Mouse (Mus musculus) liver, embryonic 14.5 days (tissue): ENCODE measurements around the gene Thoc6. TPM values are rescaled to one million over a fixed set of nuclear protein-coding genes. Genes with fewer than 3 reads are reported as not detected.

ENCODE experiments used
- ATAC-seq: fragments of 200-750 bp; cut with Nextera tagmentation; 2 replicates; pipeline ENCODE4 v1.8.0; 2017; ENCODE audit warnings: moderate number of reproducible peaks, mild to moderate bottlenecking, moderate library complexity; ENCODE audit not compliant: insufficient read depth
- DNase-seq, 3 experiments: peaks; one replicate each; pipeline ENCODE4 v3.0.0-alpha.2; 2012 to 2013; ENCODE audit warnings: low read depth in 3 of 3, low spot score in 3 of 3
- H3K27ac ChIP-seq: fragments of 300-500 bp; sonication (generic); 2 replicates; pipeline ENCODE4 v1.5.1; 2014; ENCODE audit warnings: moderate library complexity, mild to moderate bottlenecking, control low read depth, inconsistent platforms
- H3K27me3 ChIP-seq: fragments of 300-500 bp; sonication (generic); 2 replicates; pipeline ENCODE4 v1.6.1; 2014; ENCODE audit warnings: mild to moderate bottlenecking, low read length, moderate library complexity; ENCODE audit not compliant: control insufficient read depth, insufficient read depth
- H3K36me3 ChIP-seq: fragments of 300-500 bp; sonication (generic); replicated peaks from 2 replicates; pipeline ENCODE4 v1.6.1; 2014; ENCODE audit warnings: low read depth; ENCODE audit not compliant: control insufficient read depth, insufficient read depth
- H3K4me1 ChIP-seq, 2 experiments: fragments of 200-500 bp in 1 of 2; fragments of 300-500 bp in 1 of 2; sonication (generic) in 1 of 2; replicated peaks; 2 replicates each; pipeline ENCODE4 v1.6.1; 2012 to 2014; ENCODE audit warnings: antibody characterized with exemption in 1 of 2, inconsistent platforms in 1 of 2, low read length in 1 of 2; ENCODE audit not compliant: control insufficient read depth in 2 of 2, insufficient read depth in 2 of 2
- H3K4me2 ChIP-seq: fragments of 300-500 bp; sonication (generic); 2 replicates; pipeline ENCODE4 v1.6.1; 2014; ENCODE audit warnings: low read depth, mild to moderate bottlenecking, control low read depth, moderate library complexity
- H3K4me3 ChIP-seq, 2 experiments: fragments of 200-500 bp in 1 of 2; fragments of 300-500 bp in 1 of 2; sonication (generic) in 1 of 2; 2 replicates each; pipeline ENCODE4 v1.5.1; 2012 to 2014; ENCODE audit warnings: low read depth in 2 of 2, low read length in 2 of 2, mild to moderate bottlenecking in 2 of 2, control low read depth in 1 of 2, inconsistent platforms in 1 of 2, moderate library complexity in 1 of 2; ENCODE audit not compliant: insufficient read depth in 1 of 2
- H3K9ac ChIP-seq: fragments of 300-500 bp; sonication (generic); replicated peaks from 2 replicates; pipeline ENCODE4 v1.6.1; 2014; ENCODE audit warnings: mild to moderate bottlenecking, control low read depth, moderate library complexity
- H3K9me3 ChIP-seq: fragments of 300-500 bp; sonication (generic); 2 replicates; pipeline ENCODE4 v1.6.1; 2016; ENCODE audit warnings: low read length, mixed read lengths; ENCODE audit not compliant: control insufficient read depth
- CTCF ChIP-seq: IDR thresholded peaks from 2 replicates; pipeline ENCODE4 v1.5.1; 2016; ENCODE audit warnings: antibody characterized with exemption, low read depth, control low read depth
- EP300 ChIP-seq: IDR thresholded peaks from 2 replicates; pipeline ENCODE4 v1.6.1; 2016; ENCODE audit warnings: antibody characterized with exemption, low read depth
- WGBS: fragments of 180-500 bp; shearing (Covaris S2); extraction: QIAGEN DNeasy Blood & Tissue Kit; methylation state at CpG from one replicate; pipeline ENCODE4 v1.1.7; 2014; ENCODE audit not compliant: insufficient replicate concordance; 5-methylcytosine and 5-hydroxymethylcytosine counted together
- polyA plus RNA-seq, 2 experiments: library from polyadenylated mRNA; depleted of rRNA in 1 of 2; stranded (reverse) in 1 of 2; unstranded in 1 of 2; fragments of >200 nt; fragmentation: Nextera tagmentation in 1 of 2; extraction: Ambion mirVana in 1 of 2; gene quantifications; 2 replicates each; pipeline versions ENCODE4 v1.2.1 to v1.2.3; 2012 to 2014

The Thoc6 gene
- polyA plus RNA-seq, 2 experiments, result 17.2 to 21.5 TPM

- TF ChIP-seq CTCF (no peak), EP300 (no peak)
- 42% methylated on average over 7 of the region's 7 CpGs for WGBS
- no peak overlapping the region for H3K27ac ChIP-seq
- no peak overlapping the region for H3K4me2 ChIP-seq
- H3K36me3 ChIP-seq, result no peaks in the 10 kb centered on the region
- ATAC-seq (no peak), DNase-seq (no peak)
- no peak overlapping the region for H3K4me3 ChIP-seq
- H3K4me1 ChIP-seq, result no peaks in the 10 kb centered on the region
- no peak overlapping the region for H3K9ac ChIP-seq
- H3K9me3 ChIP-seq, result no peaks in the 10 kb centered on the region
- H3K27me3 ChIP-seq, result no peaks in the 10 kb centered on the region; the same call in 1 of the 2 replicates
Observed at GRCm38 (mm10) chr17:23620351-23620750, 53.3 kb downstream of the Thoc6 start.

Other genes with a start within 250 kb of the Thoc6 start
- not detected in 2 replicates for gene Vmn2r117, start 194.2 kb downstream of the Thoc6 start, polyA plus RNA-seq (2012; rRNA removed)
- gene Vmn2r117, start 194.2 kb downstream of the Thoc6 start, polyA plus RNA-seq (2014; fragmentation: Nextera tagmentation; extraction: Ambion mirVana), result not detected in 2 replicates
- 3.7 and 4.1 TPM in 2 replicates for gene Zfp213, start 109.6 kb downstream of the Thoc6 start, polyA plus RNA-seq (2012; rRNA removed)
- 4.1 and 4.8 TPM in 2 replicates for gene Zfp213, start 109.6 kb downstream of the Thoc6 start, polyA plus RNA-seq (2014; fragmentation: Nextera tagmentation; extraction: Ambion mirVana)
- 1.9 and 2.0 TPM in 2 replicates for gene Zfp13, start 74.4 kb downstream of the Thoc6 start, polyA plus RNA-seq (2012; rRNA removed)
- gene Zfp13, start 74.4 kb downstream of the Thoc6 start, polyA plus RNA-seq (2014; fragmentation: Nextera tagmentation; extraction: Ambion mirVana), result 1.3 TPM in 2 replicates
- gene Zscan10, start 73.0 kb downstream of the Thoc6 start, polyA plus RNA-seq (2012; rRNA removed), result not detected in 2 replicates
- gene Zscan10, start 73.0 kb downstream of the Thoc6 start, polyA plus RNA-seq (2014; fragmentation: Nextera tagmentation; extraction: Ambion mirVana), result not detected in 2 replicates
- gene Mmp25, start 28.6 kb downstream of the Thoc6 start, polyA plus RNA-seq (2012; rRNA removed), result 0.11 and 0.12 TPM in 2 replicates
- 0.11 TPM in 1 of 2 replicates, not detected in the other for gene Mmp25, start 28.6 kb downstream of the Thoc6 start, polyA plus RNA-seq (2014; fragmentation: Nextera tagmentation; extraction: Ambion mirVana)
- gene Bicdl2, start 13.4 kb downstream of the Thoc6 start, polyA plus RNA-seq (2012; rRNA removed), result 0.02 TPM in 2 replicates
- not detected in 2 replicates for gene Bicdl2, start 13.4 kb downstream of the Thoc6 start, polyA plus RNA-seq (2014; fragmentation: Nextera tagmentation; extraction: Ambion mirVana)
- gene Hcfc1r1, start 286 bp downstream of the Thoc6 start, polyA plus RNA-seq (2012; rRNA removed), result 11.3 and 15.3 TPM in 2 replicates
- 21.0 and 24.5 TPM in 2 replicates for gene Hcfc1r1, start 286 bp downstream of the Thoc6 start, polyA plus RNA-seq (2014; fragmentation: Nextera tagmentation; extraction: Ambion mirVana)
- 1.4 and 1.7 TPM in 2 replicates for gene Tnfrsf12a, start 3.6 kb upstream of the Thoc6 start, polyA plus RNA-seq (2012; rRNA removed)
- gene Tnfrsf12a, start 3.6 kb upstream of the Thoc6 start, polyA plus RNA-seq (2014; fragmentation: Nextera tagmentation; extraction: Ambion mirVana), result 3.0 and 3.9 TPM in 2 replicates
- gene Cldn6, start 5.4 kb upstream of the Thoc6 start, polyA plus RNA-seq (2012; rRNA removed), result 0.64 and 0.68 TPM in 2 replicates
- gene Cldn6, start 5.4 kb upstream of the Thoc6 start, polyA plus RNA-seq (2014; fragmentation: Nextera tagmentation; extraction: Ambion mirVana), result 0.15 and 0.50 TPM in 2 replicates
- 0.04 TPM in 2 replicates for gene Cldn9, start 10.1 kb upstream of the Thoc6 start, polyA plus RNA-seq (2012; rRNA removed)
- 0.21 TPM in 1 of 2 replicates, not detected in the other for gene Cldn9, start 10.1 kb upstream of the Thoc6 start, polyA plus RNA-seq (2014; fragmentation: Nextera tagmentation; extraction: Ambion mirVana)
- 0.04 and 0.09 TPM in 2 replicates for gene 1520401A03Rik, start 48.9 kb upstream of the Thoc6 start, polyA plus RNA-seq (2012; rRNA removed)
- not detected in 2 replicates for gene 1520401A03Rik, start 48.9 kb upstream of the Thoc6 start, polyA plus RNA-seq (2014; fragmentation: Nextera tagmentation; extraction: Ambion mirVana)
- gene Pkmyt1, start 52.5 kb upstream of the Thoc6 start, polyA plus RNA-seq (2012; rRNA removed), result 29.6 and 35.0 TPM in 2 replicates
- gene Pkmyt1, start 52.5 kb upstream of the Thoc6 start, polyA plus RNA-seq (2014; fragmentation: Nextera tagmentation; extraction: Ambion mirVana), result 21.2 and 24.5 TPM in 2 replicates
- 3.6 and 5.7 TPM in 2 replicates for gene Paqr4, start 67.0 kb upstream of the Thoc6 start, polyA plus RNA-seq (2012; rRNA removed)
- 6.4 and 7.2 TPM in 2 replicates for gene Paqr4, start 67.0 kb upstream of the Thoc6 start, polyA plus RNA-seq (2014; fragmentation: Nextera tagmentation; extraction: Ambion mirVana)
- gene Kremen2, start 72.0 kb upstream of the Thoc6 start, polyA plus RNA-seq (2012; rRNA removed), result 0.02 and 0.03 TPM in 2 replicates
- not detected in 2 replicates for gene Kremen2, start 72.0 kb upstream of the Thoc6 start, polyA plus RNA-seq (2014; fragmentation: Nextera tagmentation; extraction: Ambion mirVana)
- 4.0 and 4.3 TPM in 2 replicates for gene Flywch1, start 97.7 kb upstream of the Thoc6 start, polyA plus RNA-seq (2012; rRNA removed)
- 6.6 and 7.4 TPM in 2 replicates for gene Flywch1, start 97.7 kb upstream of the Thoc6 start, polyA plus RNA-seq (2014; fragmentation: Nextera tagmentation; extraction: Ambion mirVana)
- 0.57 and 0.79 TPM in 2 replicates for gene Flywch2, start 112.2 kb upstream of the Thoc6 start, polyA plus RNA-seq (2012; rRNA removed)
- 0.85 and 1.0 TPM in 2 replicates for gene Flywch2, start 112.2 kb upstream of the Thoc6 start, polyA plus RNA-seq (2014; fragmentation: Nextera tagmentation; extraction: Ambion mirVana)
- gene Srrm2, start 116.7 kb upstream of the Thoc6 start, polyA plus RNA-seq (2012; rRNA removed), result 136 and 152 TPM in 2 replicates
- 107 and 120 TPM in 2 replicates for gene Srrm2, start 116.7 kb upstream of the Thoc6 start, polyA plus RNA-seq (2014; fragmentation: Nextera tagmentation; extraction: Ambion mirVana)
- gene Elob, start 155.3 kb upstream of the Thoc6 start, polyA plus RNA-seq (2012; rRNA removed), result 277 and 284 TPM in 2 replicates
- gene Elob, start 155.3 kb upstream of the Thoc6 start, polyA plus RNA-seq (2014; fragmentation: Nextera tagmentation; extraction: Ambion mirVana), result 519 and 544 TPM in 2 replicates
- 0.04 TPM in 1 of 2 replicates, not detected in the other for gene Prss33, start 162.2 kb upstream of the Thoc6 start, polyA plus RNA-seq (2012; rRNA removed)
- not detected in 2 replicates for gene Prss33, start 162.2 kb upstream of the Thoc6 start, polyA plus RNA-seq (2014; fragmentation: Nextera tagmentation; extraction: Ambion mirVana)
- 0.06 TPM in 1 of 2 replicates, not detected in the other for gene Prss32, start 170.0 kb upstream of the Thoc6 start, polyA plus RNA-seq (2012; rRNA removed)
- not detected in 2 replicates for gene Prss32, start 170.0 kb upstream of the Thoc6 start, polyA plus RNA-seq (2014; fragmentation: Nextera tagmentation; extraction: Ambion mirVana)
- 0.09 and 0.18 TPM in 2 replicates for gene Prss41, start 170.3 kb upstream of the Thoc6 start, polyA plus RNA-seq (2012; rRNA removed)
- gene Prss41, start 170.3 kb upstream of the Thoc6 start, polyA plus RNA-seq (2014; fragmentation: Nextera tagmentation; extraction: Ambion mirVana), result 0.06 TPM in 1 of 2 replicates, not detected in the other
- gene Prss21, start 194.2 kb upstream of the Thoc6 start, polyA plus RNA-seq (2012; rRNA removed), result not detected in 2 replicates
- gene Prss21, start 194.2 kb upstream of the Thoc6 start, polyA plus RNA-seq (2014; fragmentation: Nextera tagmentation; extraction: Ambion mirVana), result not detected in 2 replicates
- gene Dcpp1, start 207.0 kb upstream of the Thoc6 start, polyA plus RNA-seq (2012; rRNA removed), result not detected in 2 replicates
- not detected in 2 replicates for gene Dcpp1, start 207.0 kb upstream of the Thoc6 start, polyA plus RNA-seq (2014; fragmentation: Nextera tagmentation; extraction: Ambion mirVana)
- gene Dcpp2, start 207.0 kb upstream of the Thoc6 start, polyA plus RNA-seq (2012; rRNA removed), result not detected in 2 replicates
- not detected in 2 replicates for gene Dcpp2, start 207.0 kb upstream of the Thoc6 start, polyA plus RNA-seq (2014; fragmentation: Nextera tagmentation; extraction: Ambion mirVana)
- not detected in 2 replicates for gene Dcpp3, start 243.6 kb upstream of the Thoc6 start, polyA plus RNA-seq (2012; rRNA removed)
- not detected in 2 replicates for gene Dcpp3, start 243.6 kb upstream of the Thoc6 start, polyA plus RNA-seq (2014; fragmentation: Nextera tagmentation; extraction: Ambion mirVana)